Mouse (Mus musculus): ENCODE measurements around the gene Ttc27.
A peak's percentile ranks its signal among the peaks of the same experiment; 100 is the strongest.

Gene Ttc27

DNA sequence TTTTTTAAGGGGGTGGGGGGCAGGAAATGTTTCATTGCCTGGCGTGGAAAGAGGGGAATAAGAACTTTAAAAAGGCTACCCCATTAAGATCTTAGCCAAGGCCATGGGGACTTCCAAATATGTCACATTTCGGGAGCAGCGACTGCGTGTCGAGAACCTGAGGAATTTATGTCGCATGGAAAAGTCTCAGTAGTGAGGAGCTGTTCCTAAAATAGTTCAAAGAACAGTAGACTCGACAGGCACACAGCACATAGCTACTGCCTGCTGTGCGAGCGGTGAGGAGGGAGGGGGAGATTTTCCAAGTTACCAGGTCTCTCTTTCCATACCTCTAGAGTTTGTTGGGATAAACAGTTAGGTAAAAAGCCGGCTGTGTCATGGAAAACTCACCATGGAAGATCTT is 159.4 kb downstream of the Ttc27 start:
- DNase-seq (ENCODE audit: low spot score in 2 of 2): no peak

DNA sequence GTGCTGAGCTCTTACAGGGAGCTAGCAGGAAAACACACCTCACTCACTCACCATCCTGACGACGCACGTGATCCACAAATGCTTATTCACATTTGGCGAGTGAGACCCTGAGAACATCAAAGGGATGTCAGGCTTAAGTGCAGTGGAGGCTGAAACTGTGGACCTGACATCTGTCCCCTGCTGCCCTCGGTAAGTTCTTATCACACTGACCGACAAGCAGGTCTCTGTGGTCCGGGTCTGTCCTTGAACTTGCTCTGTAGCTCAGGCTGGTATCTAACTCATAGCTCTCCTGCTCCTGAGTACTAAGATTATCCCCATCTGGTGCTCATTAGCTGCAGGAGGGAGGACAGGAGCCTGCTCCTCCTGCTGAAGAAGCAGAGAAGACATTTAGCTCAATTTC is 162.2 kb downstream of the Ttc27 start:
- DNase-seq (ENCODE audit: low spot score in 2 of 2): peak in 1 of 2 experiments; percentile 2

DNA sequence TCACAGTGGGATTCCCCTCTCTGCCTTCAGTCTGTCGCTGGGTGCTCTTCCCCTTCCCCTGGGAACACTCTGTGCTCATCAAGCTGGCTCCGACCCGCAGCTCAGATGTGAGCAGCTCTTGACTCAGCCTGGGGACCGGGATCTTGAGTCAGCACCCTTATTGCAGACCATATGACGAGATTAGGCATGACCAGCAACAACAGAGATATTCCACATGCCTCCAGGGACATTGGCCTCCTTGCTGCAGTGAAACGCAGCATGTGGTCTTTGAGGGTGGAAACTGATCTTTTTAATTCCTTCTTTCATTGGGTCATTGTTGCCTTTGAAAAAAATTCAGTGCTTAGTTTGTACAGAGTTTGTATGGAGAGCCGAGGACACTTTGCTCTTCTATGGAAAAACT is 169.5 kb downstream of the Ttc27 start:
- no peak for DNase-seq (ENCODE audit: low spot score in 2 of 2)

DNA sequence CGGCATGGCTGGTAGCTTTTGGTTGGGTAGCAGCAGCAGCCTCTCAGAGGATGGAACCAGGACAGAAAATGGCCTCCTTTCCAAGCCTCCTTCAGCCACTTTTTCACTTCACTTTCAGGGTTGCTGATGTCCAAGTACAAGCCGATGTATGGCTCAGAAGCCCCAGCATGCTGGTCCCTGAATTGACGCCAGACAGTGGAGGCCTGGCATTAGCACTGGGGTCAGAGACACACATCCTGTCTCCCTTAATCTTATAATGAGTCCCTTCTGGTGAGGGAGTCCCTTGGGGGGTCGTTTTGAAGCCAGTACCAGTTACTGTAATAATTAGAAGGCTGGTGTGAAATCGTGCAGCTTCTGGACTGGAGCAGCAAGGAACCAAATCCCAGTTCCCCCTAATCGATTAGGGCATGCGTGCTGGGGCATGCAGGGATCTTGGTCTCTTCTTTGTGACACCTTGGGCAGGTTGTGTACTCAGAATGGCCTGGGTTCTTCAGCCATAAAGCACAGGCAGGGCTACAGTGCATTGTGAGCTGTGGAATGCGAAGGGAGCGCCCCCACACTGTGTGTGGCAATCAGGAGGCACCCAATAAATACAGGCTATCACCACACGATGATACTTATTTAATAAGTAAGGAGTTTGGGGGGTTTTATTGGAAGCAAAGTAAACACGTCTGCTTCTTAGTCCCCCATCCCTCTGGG is 171.5 kb downstream of the Ttc27 start:
- DNase-seq (ENCODE audit: low spot score in 2 of 2): no peak

DNA sequence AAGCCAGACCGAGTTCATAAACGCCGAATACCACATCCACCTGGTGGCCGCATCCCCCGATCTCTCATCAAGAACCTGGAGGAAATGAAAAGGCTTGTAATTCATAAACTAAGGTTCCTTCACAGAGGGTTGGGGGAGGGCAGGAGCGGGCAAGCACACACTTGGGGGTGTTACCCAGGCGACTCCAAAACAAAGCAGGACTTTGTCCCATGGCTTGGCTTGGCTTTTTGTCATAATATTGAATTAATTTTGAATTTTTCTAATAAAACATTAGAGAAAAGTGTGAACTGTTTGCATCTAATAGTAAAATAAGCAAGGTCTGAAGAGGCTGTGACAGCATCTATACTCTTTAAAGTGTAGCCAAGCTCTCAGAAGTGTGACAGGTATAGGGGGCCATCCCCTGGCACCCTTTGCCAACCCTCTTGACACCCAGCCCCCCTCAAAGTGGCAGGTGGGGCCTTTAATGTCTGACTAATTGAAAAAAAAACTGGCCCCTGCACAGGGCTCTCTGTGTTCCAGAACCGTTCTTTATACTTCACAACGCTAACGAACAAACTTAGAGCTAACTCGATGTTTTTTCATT is 172.1 kb downstream of the Ttc27 start:
- no peak for DNase-seq (ENCODE audit: low spot score in 2 of 2)

DNA sequence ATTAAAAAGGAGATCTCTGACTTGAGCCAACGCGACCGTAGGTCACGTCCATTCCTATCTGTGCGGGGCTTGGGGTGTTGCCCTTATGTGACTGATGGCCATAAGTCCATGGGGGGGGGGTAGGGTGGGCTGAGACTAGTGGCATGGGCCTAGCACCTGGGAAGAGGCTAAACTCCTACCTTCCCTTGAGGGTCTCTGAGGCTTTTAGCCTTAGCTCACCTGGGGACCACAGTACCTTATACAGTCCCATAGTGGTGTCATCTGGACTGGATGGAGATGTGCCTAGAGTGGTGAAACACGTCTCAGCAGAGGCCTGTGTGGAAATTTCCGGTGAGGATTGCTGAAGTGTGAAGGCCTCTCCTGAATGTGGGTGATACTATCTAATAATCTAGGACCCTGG is 184.9 kb downstream of the Ttc27 start:
- DNase-seq (ENCODE audit: low spot score in 2 of 2): no peak

DNA sequence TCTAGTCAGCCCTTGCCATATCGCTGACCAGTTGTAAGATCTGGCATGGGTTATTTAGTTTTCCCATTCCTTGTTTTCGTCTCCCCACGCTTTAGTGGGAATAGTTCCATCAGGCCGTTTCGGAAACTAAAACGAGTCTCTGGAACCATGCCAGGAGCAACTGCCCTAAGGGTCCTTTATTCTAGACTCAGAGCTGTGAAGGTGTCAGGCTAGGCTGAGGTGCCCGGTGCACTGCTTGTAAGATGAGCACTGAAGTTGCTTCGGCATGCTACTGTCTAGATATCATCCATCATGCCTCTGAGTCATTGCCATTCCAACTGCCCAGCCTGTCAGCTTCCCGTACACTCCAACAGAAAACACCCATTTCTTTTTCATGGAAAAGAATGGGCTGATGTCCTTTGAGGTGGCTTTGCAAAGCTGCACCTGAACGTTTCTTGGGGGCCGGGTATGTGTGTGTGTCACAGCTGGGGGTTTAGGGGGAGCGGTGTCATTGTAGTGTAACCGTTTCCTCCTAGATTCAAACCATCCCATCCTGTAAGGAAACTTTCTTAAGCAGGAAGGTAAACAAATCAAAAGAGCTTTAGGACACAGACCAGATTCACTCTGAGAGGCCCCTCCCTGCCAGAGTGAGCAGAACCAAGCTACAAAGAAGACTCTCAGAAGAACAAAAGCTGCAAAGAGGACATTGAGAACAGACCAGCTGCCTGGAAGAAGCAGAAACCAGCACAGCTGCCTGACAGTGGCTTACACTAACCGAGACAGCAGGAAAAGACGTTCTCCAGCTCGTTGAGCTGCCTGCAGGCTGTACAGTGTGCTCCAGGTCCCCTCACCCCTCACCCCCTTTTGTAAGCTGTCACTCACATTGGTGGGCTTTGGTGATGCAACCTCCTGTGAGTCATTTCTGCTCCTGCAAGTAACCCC is 186.1 kb downstream of the Ttc27 start:
- no peak for DNase-seq (ENCODE audit: low spot score in 2 of 2)

DNA sequence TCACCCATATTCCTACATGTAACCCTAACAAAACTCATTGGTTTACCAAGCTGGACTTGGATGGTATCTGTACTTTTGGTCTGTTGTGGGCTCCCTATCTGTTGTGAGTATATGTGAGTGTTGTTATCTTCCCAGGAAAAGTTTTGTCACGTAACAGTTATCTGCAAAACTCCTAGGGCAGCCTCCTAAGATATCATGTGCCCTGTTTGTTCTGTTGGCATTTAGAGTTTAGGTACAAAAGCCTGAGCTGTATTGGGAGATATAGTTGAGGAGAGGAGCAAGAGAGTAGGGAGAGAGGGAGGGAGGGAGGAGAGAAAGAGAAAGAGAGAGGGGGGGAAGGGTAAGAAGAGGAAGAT is 186.8 kb downstream of the Ttc27 start:
- no peak for DNase-seq (ENCODE audit: low spot score in 2 of 2)

DNA sequence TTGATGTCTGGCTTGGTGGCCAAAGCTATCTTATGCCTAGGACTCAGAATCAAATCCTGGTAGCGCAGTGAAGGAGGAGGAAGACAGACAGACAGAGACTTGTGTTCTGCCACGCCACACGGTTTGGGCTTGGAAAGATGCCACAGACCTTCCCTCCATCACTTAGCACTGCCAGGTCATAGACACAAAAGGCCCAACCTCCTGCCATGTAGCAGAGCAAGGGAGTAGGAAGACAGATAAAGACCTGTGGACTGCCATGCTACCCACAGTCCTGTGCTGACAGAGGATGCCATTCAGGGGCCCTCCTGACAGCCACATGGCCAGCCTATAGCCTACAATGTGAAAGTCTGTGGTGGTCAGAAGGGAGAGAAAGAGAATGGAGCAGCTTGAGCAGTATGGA is 187.4 kb downstream of the Ttc27 start:
- no peak for DNase-seq (ENCODE audit: low spot score in 2 of 2)

DNA sequence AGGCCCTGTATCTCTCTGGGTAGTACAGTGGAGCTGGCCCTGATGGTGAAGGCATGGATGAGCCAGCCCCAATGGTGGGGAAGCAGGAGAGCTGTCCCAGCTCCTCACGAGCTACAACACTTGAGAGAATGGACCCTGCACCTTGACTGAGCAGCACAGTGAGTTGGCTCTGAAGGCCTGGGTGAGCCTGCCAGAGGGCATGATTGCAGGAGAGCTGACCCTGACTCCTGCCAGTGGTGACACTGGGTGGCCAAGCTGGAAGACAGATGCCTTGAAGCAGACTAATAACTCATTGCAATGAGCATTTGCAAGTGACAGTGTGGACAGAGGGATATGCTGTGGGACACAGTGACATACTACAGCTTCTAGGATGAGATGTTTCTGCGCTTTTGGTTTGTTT is 195.5 kb downstream of the Ttc27 start:
- no peak for DNase-seq (ENCODE audit: low spot score in 2 of 2)
